Mouse (Mus musculus): ENCODE measurements around the gene Gm28490.
"Not testable (repeated sequence)": the region's sequence is repeated elsewhere in the genome, so short reads cannot be mapped to it uniquely, and the experiment has no call there.

The Gm28490 gene

DNA sequence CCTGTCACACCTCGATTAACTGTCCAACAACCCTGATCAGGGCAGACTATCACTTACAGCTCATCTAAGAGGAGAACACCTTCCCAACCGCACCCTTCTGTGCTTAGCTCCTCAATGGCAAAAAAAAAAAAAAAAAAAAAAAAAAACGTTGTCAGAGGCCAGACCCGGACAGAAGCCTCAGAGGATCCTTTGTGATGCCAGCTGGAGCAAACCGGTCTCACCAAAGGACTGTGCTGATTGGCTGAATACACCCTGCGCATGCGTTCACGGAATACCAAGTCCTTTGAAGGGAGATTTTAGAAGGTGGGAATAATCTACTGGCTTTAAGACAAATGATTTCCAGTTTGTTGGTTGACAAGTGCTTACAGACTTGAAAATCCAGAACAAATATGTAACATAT is at the start of gene Gm28490:
TSS of gene Gm28490 (minus strand) at position 101 of the 400 bp plus-strand sequence.
- DNase-seq (ENCODE audit: low spot score) = not testable (repeated sequence)
